Mouse (Mus musculus) forebrain, embryonic 16.5 days (tissue): ENCODE measurements around the gene Coa3. TPM values are rescaled to one million over a fixed set of nuclear protein-coding genes. Genes with fewer than 3 reads are reported as not detected.
A peak's percentile ranks its signal among the peaks of the same experiment; 100 is the strongest.

Experiments
- ATAC-seq: fragments of 200-750 bp; cut with Nextera tagmentation; 2 replicates; pipeline ENCODE4 v1.8.0; 2017; ENCODE audit warnings: mild to moderate bottlenecking, moderate library complexity
- H3K27ac ChIP-seq: fragments of 300-500 bp; sonication (generic); 2 replicates; pipeline ENCODE4 v1.5.1; 2014; ENCODE audit warnings: low read length, control low read depth
- H3K27me3 ChIP-seq: fragments of 300-500 bp; sonication (generic); replicated peaks from 2 replicates; pipeline ENCODE4 v1.6.1; 2014; ENCODE audit warnings: low read length; ENCODE audit not compliant: control insufficient read depth, insufficient read depth
- H3K36me3 ChIP-seq: fragments of 300-500 bp; sonication (generic); 2 replicates; pipeline ENCODE4 v1.6.1; 2014; ENCODE audit not compliant: control insufficient read depth, insufficient read depth
- H3K4me1 ChIP-seq: fragments of 300-500 bp; sonication (generic); replicated peaks from 2 replicates; pipeline ENCODE4 v1.6.1; 2014; ENCODE audit warnings: low read length; ENCODE audit not compliant: control insufficient read depth, insufficient read depth
- H3K4me2 ChIP-seq: fragments of 300-500 bp; sonication (generic); 2 replicates; pipeline ENCODE4 v1.6.1; 2014; ENCODE audit warnings: mild to moderate bottlenecking, low read length, control low read depth
- H3K4me3 ChIP-seq: fragments of 300-500 bp; sonication (generic); replicated peaks from 2 replicates; pipeline ENCODE4 v1.5.1; 2014; ENCODE audit warnings: mild to moderate bottlenecking, low read length, control low read depth
- H3K9ac ChIP-seq: fragments of 300-500 bp; sonication (generic); replicated peaks from 2 replicates; pipeline ENCODE4 v1.6.1; 2014; ENCODE audit warnings: low read depth, low read length, control low read depth
- H3K9me3 ChIP-seq: fragments of 300-500 bp; sonication (generic); 2 replicates; pipeline ENCODE4 v1.6.1; 2016; ENCODE audit warnings: low read length; ENCODE audit not compliant: control insufficient read depth
- WGBS: fragments of 180-500 bp; shearing (Covaris S2); extraction: QIAGEN DNeasy Blood & Tissue Kit; methylation state at CpG from one replicate; pipeline ENCODE4 v1.1.7; 2014; 5-methylcytosine and 5-hydroxymethylcytosine counted together
- polyA plus RNA-seq: library from polyadenylated mRNA; unstranded; fragments of >200 nt; fragmentation: Nextera tagmentation; extraction: Ambion mirVana; gene quantifications from 2 replicates; pipeline ENCODE4 v1.2.1, GENCODE M21; 2015

Gene Coa3
- polyA plus RNA-seq, 1 experiment from 2014 or later, result 197 TPM

- H3K4me1 ChIP-seq, result peaks cover 20% of the 10 kb centered on the region
- H3K4me2 ChIP-seq, result peak overlapping the region; percentile 9; the same call in 1 of the 2 replicates
- 12% methylated on average over 18 of the region's 18 CpGs for WGBS
- 0 out of 2 replicates have a peak overlapping the region, but pooled peaks have one; percentile 13 for H3K9ac ChIP-seq
- no peak overlapping the region for H3K4me3 ChIP-seq
- ATAC-seq, result no peak
- no peaks in the 10 kb centered on the region for H3K9me3 ChIP-seq
- H3K36me3 ChIP-seq, result no peaks in the 10 kb centered on the region
- no peaks in the 10 kb centered on the region for H3K27me3 ChIP-seq
- H3K27ac ChIP-seq, result peak overlapping the region; percentile 16
Observed at GRCm38 (mm10) chr11:101230991-101231871, 47.7 kb downstream of the Coa3 start.

- Histone ChIP-seq H3K9ac (0 out of 2 replicates have a peak overlapping the region, but pooled peaks have one; percentile 13), H3K27me3 (no peaks in the 10 kb centered on the region), H3K4me1 (peaks cover 22% of the 10 kb centered on the region), H3K9me3 (no peaks in the 10 kb centered on the region), H3K4me3 (no peak overlapping the region), H3K4me2 (no peak overlapping the region), H3K27ac (peak overlapping the region; percentile 16), H3K36me3 (no peaks in the 10 kb centered on the region)
- WGBS, result 8% methylated on average over 5 of the region's 5 CpGs
- ATAC-seq, result no peak
Observed at GRCm38 (mm10) chr11:101230526-101230925, 48.4 kb downstream of the Coa3 start.

- Histone ChIP-seq H3K9ac (no peak overlapping the region), H3K4me1 (peaks cover 26% of the 10 kb centered on the region), H3K27ac (peak overlapping the region; percentile 37), H3K36me3 (no peaks in the 10 kb centered on the region), H3K27me3 (no peaks in the 10 kb centered on the region), H3K4me2 (no peak overlapping the region; the same call in 1 of the 2 replicates), H3K4me3 (no peak overlapping the region), H3K9me3 (no peaks in the 10 kb centered on the region)
- 26% methylated on average over 2 of the region's 2 CpGs for WGBS
- ATAC-seq, result no peak
Observed at GRCm38 (mm10) chr11:101230061-101230511, 48.8 kb downstream of the Coa3 start.

GRCm38 (mm10) chr11:101229361-101229900, 49.5 kb downstream of the Coa3 start:
- H3K27ac ChIP-seq, result no peak overlapping the region; the same call in 1 of the 2 replicates
- no peaks in the 10 kb centered on the region for H3K27me3 ChIP-seq
- no peak overlapping the region for H3K4me3 ChIP-seq
- WGBS, result 26% methylated on average over 8 of the region's 8 CpGs
- H3K9me3 ChIP-seq, result no peaks in the 10 kb centered on the region
- no peak for ATAC-seq
- H3K36me3 ChIP-seq, result no peaks in the 10 kb centered on the region
- H3K9ac ChIP-seq, result no peak overlapping the region
- H3K4me2 ChIP-seq, result no peak overlapping the region
- H3K4me1 ChIP-seq, result peaks cover 28% of the 10 kb centered on the region

Other genes starting within 250 kb of the Coa3 start
- gene Naglu, start 209.1 kb downstream of the Coa3 start, polyA plus RNA-seq, result 7.1 and 8.0 TPM in 2 replicates
- 0.25 and 0.30 TPM in 2 replicates for gene Hsd17b1, start 200.7 kb downstream of the Coa3 start, polyA plus RNA-seq
- gene Coasy, start 196.5 kb downstream of the Coa3 start, polyA plus RNA-seq, result 45.9 and 48.1 TPM in 2 replicates
- gene Mlx, start 191.8 kb downstream of the Coa3 start, polyA plus RNA-seq, result 94.6 and 102 TPM in 2 replicates
- gene Psmc3ip, start 183.7 kb downstream of the Coa3 start, polyA plus RNA-seq, result 37.3 and 43.6 TPM in 2 replicates
- gene Retreg3, start 159.2 kb downstream of the Coa3 start, polyA plus RNA-seq, result 24.5 and 25.2 TPM in 2 replicates
- 90.7 and 93.0 TPM in 2 replicates for gene Tubg1, start 159.2 kb downstream of the Coa3 start, polyA plus RNA-seq
- 36.2 and 43.0 TPM in 2 replicates for gene Tubg2, start 123.2 kb downstream of the Coa3 start, polyA plus RNA-seq
- 0.77 and 1.5 TPM in 2 replicates for gene Cntnap1, start 108.6 kb downstream of the Coa3 start, polyA plus RNA-seq
- gene Plekhh3, start 107.8 kb downstream of the Coa3 start, polyA plus RNA-seq, result 4.8 and 5.8 TPM in 2 replicates
- gene Ccr10, start 103.7 kb downstream of the Coa3 start, polyA plus RNA-seq, result 0.14 TPM in 1 of 2 replicates, not detected in the other
- gene Ezh1, start 52.7 kb downstream of the Coa3 start, polyA plus RNA-seq, result 24.8 and 27.0 TPM in 2 replicates
- 67.4 and 72.0 TPM in 2 replicates for gene Ramp2, start 33.1 kb downstream of the Coa3 start, polyA plus RNA-seq
- 91.1 and 93.3 TPM in 2 replicates for gene Vps25, start 25.4 kb downstream of the Coa3 start, polyA plus RNA-seq
- gene Wnk4, start 18.5 kb downstream of the Coa3 start, polyA plus RNA-seq, result 5.8 and 6.2 TPM in 2 replicates
- 0.91 TPM in 2 replicates for gene Cntd1, start 102 bp downstream of the Coa3 start, polyA plus RNA-seq
- 191 and 203 TPM in 2 replicates for gene Becn1, start 23.2 kb upstream of the Coa3 start, polyA plus RNA-seq
- 127 and 137 TPM in 2 replicates for gene Psme3, start 37.1 kb upstream of the Coa3 start, polyA plus RNA-seq
- 1.9 and 3.2 TPM in 2 replicates for gene Aoc2, start 45.9 kb upstream of the Coa3 start, polyA plus RNA-seq
- gene Aoc3, start 51.5 kb upstream of the Coa3 start, polyA plus RNA-seq, result 0.09 and 0.10 TPM in 2 replicates
- not detected in 2 replicates for gene G6pc, start 88.4 kb upstream of the Coa3 start, polyA plus RNA-seq
- 90.1 and 99.5 TPM in 2 replicates for gene Aarsd1, start 138.5 kb upstream of the Coa3 start, polyA plus RNA-seq
- gene Gm27029, start 145.7 kb upstream of the Coa3 start, polyA plus RNA-seq, result 5.7 and 7.7 TPM in 2 replicates
- 32.5 TPM in 2 replicates for gene Rundc1, start 146.0 kb upstream of the Coa3 start, polyA plus RNA-seq
- gene Ptges3l, start 146.2 kb upstream of the Coa3 start, polyA plus RNA-seq, result 2.0 TPM in 2 replicates
- gene Rpl27, start 163.2 kb upstream of the Coa3 start, polyA plus RNA-seq, result 219 and 239 TPM in 2 replicates
- gene Ifi35, start 169.3 kb upstream of the Coa3 start, polyA plus RNA-seq, result 2.2 and 2.5 TPM in 2 replicates
- 91.6 and 95.8 TPM in 2 replicates for gene Rnd2, start 185.9 kb upstream of the Coa3 start, polyA plus RNA-seq
- 65.5 and 79.5 TPM in 2 replicates for gene Vat1, start 187.1 kb upstream of the Coa3 start, polyA plus RNA-seq